Mouse (Mus musculus) stomach, postnatal 0 days (tissue): ENCODE measurements around the gene Slc44a3.

Experiments used
- CTCF ChIP-seq: IDR thresholded peaks from 2 replicates; pipeline ENCODE4 v1.5.1; 2016; ENCODE audit warnings: antibody characterized with exemption, low read depth, mild to moderate bottlenecking, moderate library complexity
- EP300 ChIP-seq: optimal IDR thresholded peaks from 2 replicates; pipeline ENCODE3; 2016; ENCODE audit warnings: antibody characterized with exemption

GRCm38 (mm10) chr3:121530546-121531258, 1.5 kb downstream of the Slc44a3 start:
- no peak for TF ChIP-seq CTCF
- no peak for TF ChIP-seq EP300
